Mouse (Mus musculus) common myeloid progenitor, adult 5-6 weeks (primary cell): ENCODE measurements around the gene Rasgef1a. TPM values are rescaled to one million over a fixed set of nuclear protein-coding genes. Genes with fewer than 3 reads are reported as not detected.

Source experiments
- ATAC-seq: replicated peaks from 2 replicates; pipeline ENCODE4 v1.8.0; 2016; ENCODE audit warnings: low read depth, mild to moderate bottlenecking, moderate TSS enrichment, inconsistent platforms; ENCODE audit not compliant: poor library complexity, severe bottlenecking
- total RNA-seq: library from RNA; stranded (forward); fragments of 200-1000, 187-1606 nt; gene quantifications from 2 replicates; pipeline ENCODE4 v1.2.3, GENCODE M21; 2017

Gene Rasgef1a
- total RNA-seq, 1 experiment from 2014 or later = not detected

DNA sequence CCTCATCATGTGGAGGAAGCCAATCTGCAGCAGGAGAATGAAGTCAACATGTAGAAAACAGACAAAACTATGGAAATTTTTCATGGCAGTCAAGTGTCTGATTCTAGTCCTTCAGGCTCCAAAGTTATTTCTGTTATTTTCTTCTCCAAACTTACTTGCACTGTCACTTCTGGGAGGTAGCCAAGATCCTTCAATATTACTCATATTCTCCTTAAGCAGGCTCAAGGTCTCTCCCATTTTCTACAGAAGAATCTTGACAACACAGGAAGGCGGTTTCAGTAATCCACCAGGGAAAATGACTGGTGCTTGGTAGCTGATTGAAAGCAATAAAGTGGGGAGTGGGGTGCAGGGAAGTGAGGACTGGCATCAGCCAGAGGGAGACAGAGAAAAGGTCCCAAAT lies 111.5 kb downstream of the Rasgef1a start:
- no peak for ATAC-seq

DNA sequence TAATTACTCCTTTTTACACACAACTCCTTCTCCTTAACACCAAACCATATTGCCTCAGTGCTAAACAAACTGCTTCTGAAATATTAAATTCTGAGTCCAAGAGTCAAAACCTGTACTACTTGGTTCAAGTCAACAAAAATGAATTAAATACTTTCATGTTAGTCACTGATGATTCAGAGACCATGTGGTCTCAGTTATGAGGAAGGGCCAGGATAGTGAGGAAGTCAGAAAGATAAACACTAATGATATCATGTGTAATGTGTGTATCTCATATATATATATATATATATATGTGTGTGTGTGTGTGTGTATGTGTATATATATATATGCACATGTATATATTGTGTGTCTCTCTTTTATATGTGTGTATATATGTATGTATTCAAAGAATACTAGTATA lies 115.3 kb downstream of the Rasgef1a start:
- no peak for ATAC-seq

DNA sequence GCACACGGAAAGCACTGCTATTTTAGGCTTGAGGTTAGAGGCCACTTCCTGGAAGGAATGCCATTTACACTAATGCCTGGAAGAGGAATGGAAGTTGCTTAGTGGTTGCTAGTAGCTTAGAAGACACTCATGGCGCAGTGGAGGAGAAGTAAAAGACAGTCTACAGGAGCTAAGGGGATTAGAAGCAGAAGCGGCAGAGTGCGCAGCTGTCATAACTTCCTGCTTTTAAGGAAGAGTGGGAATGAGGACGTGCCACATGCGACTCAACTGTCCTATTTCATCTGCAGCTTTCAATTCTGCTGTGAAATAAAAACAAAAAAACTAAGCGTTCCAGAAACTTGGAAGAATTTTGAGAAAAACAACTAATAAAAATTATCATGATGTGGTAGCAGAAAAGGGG lies 116.0 kb downstream of the Rasgef1a start:
- ATAC-seq = peak; percentile 43

DNA sequence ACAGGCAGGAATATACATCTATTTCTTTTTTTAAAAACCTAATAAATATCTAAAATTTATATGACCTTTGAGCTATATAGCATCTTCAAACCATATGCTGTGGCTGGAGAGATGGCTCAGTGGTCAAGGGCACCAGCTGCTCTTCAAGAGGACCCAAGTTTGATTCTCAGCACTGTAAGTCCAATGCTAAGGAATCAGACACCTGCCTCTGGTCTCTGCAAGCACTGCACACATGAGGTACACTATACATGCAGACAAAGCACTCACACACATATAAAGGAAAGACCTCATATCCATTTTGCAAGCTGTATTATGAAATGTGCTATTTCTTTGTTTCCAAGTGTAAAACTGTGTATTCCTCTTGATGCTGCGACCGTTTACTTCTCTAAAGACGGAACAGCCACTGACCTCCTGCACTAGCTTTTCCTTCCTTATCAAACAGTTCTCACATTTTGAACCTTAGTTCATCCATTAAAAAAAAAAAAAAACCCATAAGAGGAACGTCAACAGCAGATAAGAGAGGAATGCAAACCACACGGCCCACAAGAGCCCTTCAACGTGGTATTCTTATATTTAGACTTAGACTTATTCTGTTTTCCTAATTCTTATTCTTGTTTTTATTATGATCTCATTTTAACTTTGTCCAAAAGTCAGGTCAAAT lies 116.7 kb downstream of the Rasgef1a start:
- ATAC-seq = peak; percentile 77

DNA sequence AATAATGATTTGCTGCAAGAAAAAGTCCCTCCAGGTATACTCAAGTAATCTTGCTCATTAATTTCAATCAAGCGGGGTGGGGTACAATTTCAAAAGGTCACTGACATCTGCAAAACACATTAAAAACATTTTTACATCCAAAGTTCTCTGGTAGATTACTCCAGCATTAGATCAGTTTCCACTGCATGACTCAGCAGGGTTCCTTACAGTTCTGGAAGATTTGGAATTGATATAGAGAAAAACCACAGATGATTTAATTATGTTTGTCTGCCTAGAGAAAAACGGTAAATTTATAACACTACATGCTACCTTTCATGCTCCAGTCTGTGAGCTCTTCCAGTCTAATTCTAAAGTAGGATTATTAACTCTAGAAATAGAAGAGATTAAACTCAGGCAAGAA lies 118.8 kb downstream of the Rasgef1a start:
- ATAC-seq = no peak

DNA sequence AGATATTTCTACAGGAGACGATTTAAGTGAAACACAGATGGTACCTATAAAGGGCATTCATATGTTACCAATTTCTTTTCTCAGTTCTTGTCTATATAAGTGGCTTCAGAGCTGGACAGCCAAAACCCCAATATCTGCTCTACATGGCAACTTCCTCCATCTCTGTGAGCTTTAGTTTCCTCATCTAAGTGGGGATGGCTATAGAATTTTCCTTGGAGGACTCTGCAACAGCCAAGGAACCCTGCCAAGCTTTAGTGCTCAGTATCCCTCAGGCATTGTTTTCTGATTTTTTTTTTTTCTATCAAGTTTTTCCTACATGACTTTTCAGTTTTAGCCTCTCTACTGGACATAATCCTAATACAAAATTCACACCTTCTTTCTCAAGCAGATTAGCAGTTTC lies 123.2 kb downstream of the Rasgef1a start:
- no peak for ATAC-seq

DNA sequence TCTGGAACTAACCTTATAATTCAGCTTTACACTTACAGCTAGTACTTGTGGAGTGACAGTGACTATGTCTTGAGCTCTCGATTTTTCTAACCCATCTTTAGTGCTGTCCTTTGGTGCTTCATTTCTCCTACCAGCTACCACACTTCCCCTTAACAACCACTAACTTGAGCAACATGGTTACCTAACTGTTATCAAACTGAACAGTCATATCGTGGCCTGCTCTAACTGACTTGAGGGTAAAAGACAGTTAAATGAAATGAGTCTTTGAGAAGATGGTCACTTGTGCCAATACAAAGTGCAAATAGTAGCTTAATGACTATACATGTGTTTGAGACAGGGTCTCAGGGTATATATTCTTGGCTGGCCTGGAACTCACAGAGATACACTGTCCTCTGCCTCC lies 125.9 kb downstream of the Rasgef1a start:
- ATAC-seq = peak; percentile 56

DNA sequence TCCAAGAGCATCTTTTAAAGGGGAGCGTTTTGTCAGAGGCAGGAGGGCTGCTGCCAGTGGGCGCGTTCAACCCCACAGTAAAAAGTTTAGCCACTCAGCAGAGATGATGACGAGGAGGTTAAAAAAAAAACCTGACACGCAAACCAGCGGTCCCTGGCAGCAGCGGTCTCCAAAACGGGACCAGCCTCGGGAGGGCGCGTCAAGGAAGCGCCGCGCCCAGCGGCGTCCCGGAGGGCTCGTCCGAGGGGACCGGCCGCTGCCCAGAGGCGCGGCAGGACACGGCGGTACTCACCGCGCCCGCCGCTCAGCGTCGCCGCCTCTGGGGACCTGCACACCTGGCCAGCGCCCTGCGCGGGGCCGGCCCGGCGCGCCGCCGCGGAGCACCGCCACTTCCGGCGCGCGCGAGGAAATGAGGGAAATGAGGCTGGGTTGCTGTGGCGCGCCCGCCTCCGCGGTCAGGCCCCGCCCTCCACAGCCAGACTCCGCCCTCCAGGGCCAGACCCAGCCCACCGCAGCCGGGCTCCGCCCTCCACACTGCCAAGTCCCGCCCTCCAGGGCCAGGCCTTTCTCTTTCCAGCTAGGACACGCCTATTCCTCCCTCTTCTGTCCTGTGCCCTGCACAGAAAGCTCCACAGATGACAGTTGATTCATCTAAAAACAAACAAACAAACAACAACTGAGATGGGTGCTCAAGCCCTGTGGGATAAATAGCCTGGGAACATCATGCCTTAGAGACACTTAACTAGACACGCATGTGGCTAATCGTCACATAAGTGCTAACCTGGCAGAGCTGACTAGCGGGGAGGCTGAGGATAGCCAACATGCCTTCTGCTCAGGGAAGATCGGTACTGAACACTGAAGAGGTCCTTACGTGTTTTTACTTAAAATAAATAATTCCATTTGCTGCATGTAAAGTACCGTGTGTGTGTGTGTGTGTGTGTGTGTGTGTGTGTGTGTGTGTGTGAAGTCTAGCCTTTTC lies 127.8 kb downstream of the Rasgef1a start, which contains the start of gene Csgalnact2:
TSS of gene Csgalnact2 (minus strand) at position 410 of the 979 bp plus-strand sequence.
- peak; percentile 77 for ATAC-seq

DNA sequence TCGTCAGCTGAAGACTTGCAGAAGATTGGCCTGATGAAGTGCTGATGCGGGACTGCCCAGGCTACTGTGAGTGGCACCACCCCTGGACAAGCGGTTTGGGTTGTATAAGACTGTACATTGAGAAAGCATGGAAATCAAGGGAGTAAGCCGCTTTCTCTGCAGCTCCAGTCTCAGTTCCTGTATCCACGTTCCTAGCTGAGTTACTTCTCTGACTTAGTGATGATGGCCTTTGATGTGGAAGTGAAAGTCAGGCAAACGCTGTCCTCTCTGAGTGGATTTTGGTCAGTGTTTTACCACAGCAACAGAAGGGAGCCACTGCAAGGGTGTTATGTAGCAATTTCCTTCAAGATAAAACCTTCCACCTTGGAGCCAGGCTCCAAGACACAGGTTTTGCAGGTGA lies 129.7 kb downstream of the Rasgef1a start:
- ATAC-seq = peak; percentile 55

Other genes with a start within 250 kb of the Rasgef1a start
- gene Zfp637, start 170.3 kb upstream of the Rasgef1a start, total RNA-seq = 22.8 and 30.0 TPM in 2 replicates
- gene Zfp239, start 149.3 kb upstream of the Rasgef1a start, total RNA-seq = 4.3 and 8.9 TPM in 2 replicates
- gene Hnrnpf, start 111.1 kb upstream of the Rasgef1a start, total RNA-seq = 1,320 and 1,371 TPM in 2 replicates
- not detected in 2 replicates for gene Fxyd4, start 73.7 kb upstream of the Rasgef1a start, total RNA-seq
- 139 and 145 TPM in 2 replicates for gene Csgalnact2, start 127.7 kb downstream of the Rasgef1a start, total RNA-seq
- gene Ret, start 186.3 kb downstream of the Rasgef1a start, total RNA-seq = not detected in 2 replicates